Mouse (Mus musculus) frontal cortex, postnatal 25 days (tissue): ENCODE data around the gene Scgb1b24.

ENCODE experiments used
- DNase-seq, 2 experiments: peaks; one replicate each; pipeline ENCODE4 v3.0.0; 2022; ENCODE audit warnings: low spot score in 2 of 2

The Scgb1b24 gene

DNA sequence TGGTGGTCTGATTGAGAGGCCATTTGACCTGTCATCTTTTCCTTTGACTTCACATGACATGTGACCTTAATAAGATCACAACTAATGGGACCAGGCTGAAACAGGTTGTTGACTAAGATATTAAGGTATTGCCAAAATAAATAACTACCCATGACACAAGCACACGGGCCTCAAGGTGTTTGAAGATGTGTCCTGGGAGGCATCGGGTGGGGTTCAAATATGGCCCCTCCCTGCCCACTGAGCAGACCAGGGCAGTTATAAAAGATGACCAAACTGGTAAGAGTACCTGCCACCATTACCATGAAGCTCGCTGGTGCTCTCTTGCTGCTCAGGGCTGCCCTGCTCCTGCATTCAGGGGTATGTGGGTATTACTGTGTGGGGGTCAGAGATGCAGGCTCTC lies at the start of gene Scgb1b24:
Gene Scgb1b24, plus strand, starts transcription at position 301 of the 400 bp plus-strand sequence.
- DNase-seq: no peak

DNA sequence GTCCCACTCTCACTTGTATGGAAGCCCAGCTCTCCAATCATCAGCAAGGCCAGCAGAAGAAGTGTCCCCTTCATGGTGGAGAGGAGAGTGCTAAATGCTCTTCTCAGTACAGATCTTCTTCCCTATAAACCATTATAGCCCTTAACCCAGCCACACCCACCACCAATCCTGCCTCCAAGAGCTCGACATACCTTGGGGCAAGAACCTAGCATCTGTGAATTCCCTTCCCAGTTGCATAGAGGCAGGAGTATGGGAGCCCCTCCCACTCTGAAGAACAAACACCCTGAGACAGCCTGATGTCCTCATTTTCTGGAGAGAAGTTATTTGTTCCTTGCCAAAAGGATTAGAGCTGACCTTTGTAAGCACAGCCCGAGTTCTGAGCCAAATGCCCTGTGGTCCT lies 4.4 kb upstream of the Scgb1b24 start, which contains the start of gene Scgb2b24:
Gene Scgb2b24, minus strand, starts transcription at position 101 of the 400 bp plus-strand sequence.
- no peak for DNase-seq
